Mouse (Mus musculus) frontal cortex, adult 2 months (tissue): ENCODE results near the gene Rps27rt. TPM values are rescaled to one million over a fixed set of nuclear protein-coding genes. Genes with fewer than 3 reads are reported as not detected.
"Not testable (repeated sequence)": the region's sequence is repeated elsewhere in the genome, so short reads cannot be mapped to it uniquely, and the experiment has no call there.

Source experiments
- DNase-seq, 2 experiments: peaks; one replicate each; pipeline ENCODE4 v3.0.0; 2022; ENCODE audit warnings: low spot score in 1 of 2; ENCODE audit errors: extremely low spot score in 1 of 2
- polyA plus RNA-seq: library from polyadenylated mRNA; depleted of rRNA; stranded (reverse); fragments of >200 nt; gene quantifications from 2 replicates; pipeline ENCODE4 v1.2.3, GENCODE M21; 2012; rRNA removed

Rps27rt gene
- 44.6 and 57.4 TPM in 2 replicates for polyA plus RNA-seq

DNA sequence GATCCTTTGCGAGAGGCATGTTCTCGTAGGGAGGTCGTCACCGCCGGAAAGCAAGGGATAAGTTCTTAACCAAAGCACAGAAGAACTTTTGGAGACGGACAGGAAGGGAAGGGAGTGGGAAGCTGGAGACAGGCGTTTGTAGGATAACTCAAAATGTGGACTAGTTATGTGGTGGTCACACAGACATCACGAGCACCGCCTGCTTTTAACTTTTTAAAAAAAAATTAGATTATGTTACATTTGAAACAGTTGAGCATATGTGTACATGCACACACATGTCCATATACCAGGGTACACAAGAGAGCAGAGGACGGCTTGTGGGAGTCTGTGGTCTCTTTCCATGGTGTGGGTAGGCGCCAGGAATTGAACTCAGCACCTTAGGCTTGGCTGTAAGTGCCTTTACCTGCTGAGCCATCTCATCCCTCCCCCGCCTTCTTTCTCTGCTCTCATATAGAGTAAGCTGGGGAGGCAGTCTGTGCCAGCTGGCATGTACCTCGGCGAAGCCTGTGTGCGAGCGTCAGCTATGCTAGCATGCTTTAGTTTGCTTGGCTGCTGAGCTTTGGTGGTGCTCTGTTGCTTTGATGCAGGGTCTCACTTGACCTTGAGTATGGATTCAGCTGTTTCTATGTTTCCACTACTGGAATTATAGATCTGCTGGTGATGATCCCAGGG is at the start of gene Rps27rt:
Gene Rps27rt, minus strand, starts transcription at position 51 of the 672 bp plus-strand sequence.
- DNase-seq: peak in 1 of 2 experiments; percentile 43

DNA sequence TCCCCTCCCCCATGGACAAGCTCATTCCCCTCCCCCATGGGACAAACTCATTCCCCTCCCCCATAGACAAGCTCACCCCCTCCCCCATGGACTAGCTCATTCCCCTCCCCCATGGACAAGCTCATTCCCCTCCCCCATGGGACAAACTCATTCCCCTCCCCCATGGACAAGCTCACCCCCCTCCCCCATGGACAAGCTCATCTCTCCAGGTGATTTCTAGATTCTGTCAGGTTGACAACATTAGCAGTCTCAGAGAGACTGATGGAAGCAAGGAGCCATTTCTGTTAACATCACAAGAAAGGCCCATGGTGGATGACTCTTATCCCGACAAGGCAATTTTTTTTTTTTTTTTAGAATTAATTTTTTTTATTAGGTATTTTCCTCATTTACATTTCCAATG is 48.5 kb upstream of the Rps27rt start:
- DNase-seq: not testable (repeated sequence)

DNA sequence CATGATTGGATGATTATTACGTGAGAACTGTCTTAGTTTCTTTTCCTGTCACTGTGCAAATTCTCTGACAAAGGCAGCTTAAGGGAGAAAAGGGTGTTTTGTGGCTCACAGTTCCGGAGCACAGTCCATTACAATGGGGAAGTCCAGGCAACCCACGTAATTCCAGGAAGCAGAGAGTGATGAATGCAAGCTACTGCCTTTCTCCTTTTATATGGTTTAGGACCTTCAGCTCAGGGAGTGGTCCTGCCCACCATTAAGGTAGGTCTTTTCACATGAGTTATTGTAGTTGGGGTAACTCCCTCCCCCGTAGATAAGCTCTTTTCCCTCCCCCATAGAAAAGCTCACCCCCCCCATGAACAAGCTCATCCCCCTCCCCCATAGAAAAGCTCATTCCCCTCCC is 48.0 kb upstream of the Rps27rt start:
- DNase-seq: no peak

DNA sequence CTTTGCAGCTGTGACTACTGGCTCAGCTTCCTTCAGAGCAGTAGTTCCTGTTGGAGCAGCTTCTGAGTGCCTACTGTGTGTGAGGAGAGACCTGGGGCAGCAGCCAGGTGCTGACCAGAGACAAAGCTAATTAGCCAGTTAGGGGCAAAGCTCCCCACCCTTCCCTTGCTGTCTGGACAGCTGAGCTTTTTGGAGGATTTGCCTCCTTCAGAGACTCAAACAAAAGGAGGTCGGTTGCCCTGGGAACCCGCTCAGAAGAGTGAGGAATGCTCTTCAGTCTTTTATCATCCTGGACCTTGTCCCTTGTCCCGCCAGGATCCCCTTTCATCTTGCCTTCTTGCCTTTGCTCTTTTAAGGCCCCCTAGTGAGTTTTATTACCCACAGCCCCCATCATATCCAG is 46.8 kb upstream of the Rps27rt start:
- no peak for DNase-seq

DNA sequence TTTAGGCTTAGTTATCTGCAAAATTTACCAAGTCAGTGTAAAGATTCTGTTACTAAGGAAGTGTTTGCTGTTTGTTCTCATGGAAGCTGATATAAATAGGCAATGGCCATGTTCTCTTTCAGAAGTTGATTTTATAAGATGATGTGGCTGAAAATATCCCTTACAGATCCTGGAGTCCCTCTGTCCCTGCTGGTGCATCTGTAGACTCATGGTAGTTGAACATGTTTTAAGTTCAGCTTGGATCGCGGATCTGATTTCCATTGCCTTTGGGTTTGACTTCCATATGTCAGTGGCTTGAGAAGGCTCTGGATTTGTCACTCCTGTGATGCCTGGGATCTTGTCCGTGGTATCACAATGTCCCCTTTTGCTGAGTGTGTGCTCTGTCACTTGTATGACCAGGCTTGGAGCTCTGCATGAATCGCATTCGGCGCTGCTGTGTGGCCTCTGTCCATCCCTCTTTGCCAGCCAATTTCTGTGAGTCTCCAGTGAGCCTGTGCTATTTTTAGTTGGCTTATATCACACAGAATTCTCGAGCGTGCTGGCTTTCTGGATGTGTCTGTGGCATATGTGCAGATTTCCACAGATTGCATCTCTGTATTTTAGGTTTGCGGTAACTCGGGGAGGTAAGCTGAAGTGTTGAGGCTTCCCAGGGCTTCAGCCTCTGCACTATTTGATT is 41.3 kb upstream of the Rps27rt start:
- DNase-seq: peak; percentile 65 to 72

DNA sequence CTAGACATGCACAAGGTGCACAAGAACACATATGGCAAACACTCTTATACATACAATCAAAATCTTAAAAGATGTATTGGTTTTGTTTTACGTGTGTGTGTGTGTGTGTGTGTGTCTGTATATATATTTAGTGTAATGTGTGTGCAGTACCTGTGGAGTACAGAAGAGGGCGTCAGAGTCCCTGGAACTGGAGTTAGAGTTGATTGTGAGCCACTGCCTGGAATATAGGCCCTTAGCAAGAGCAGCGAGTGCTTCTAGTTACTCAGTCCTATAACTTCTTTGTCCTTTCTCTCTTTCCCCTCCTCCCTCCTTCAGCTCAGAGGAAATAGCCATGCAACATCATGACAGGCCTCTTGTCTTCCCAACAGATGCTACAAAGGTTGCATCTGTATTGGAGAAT is 40.6 kb upstream of the Rps27rt start:
- no peak for DNase-seq

DNA sequence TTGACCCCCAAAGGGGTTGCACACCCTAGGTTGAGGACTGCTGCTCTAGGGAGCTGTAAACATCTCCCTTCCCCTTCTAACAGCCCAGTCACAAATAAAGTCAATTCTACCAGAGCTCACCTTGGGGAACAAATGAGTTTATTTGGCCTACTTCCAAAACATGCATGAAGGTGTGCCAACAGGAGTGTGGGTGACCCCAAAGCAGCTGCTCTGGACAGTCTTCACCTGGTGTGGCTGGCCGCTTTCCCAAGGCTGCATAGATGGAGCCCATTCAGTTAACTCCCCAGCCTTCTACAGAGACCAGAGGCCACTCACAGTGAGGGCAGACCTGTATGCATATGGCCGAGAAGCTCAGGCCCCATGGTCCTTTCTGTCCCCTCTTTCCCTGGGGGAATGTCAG is 38.9 kb upstream of the Rps27rt start:
- no peak for DNase-seq

DNA sequence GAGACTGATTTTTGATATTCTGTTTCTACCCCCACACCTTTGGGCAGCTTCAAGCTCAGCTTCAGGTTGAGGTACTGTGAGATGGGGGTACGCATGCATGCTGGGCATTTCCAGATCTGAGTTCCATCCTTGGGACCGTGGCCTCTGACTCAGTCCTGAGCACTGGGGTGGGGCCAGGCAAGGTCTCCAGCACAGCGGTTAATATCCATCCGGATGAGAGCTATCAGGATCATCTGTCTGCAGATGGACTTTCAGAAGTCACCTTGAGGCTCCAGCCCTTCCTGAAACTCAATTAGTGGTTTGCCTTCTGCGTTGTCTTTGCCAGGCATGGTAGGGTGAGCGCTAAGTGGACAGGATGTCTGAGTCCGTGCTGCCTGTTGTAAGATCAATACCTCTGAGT is 37.6 kb upstream of the Rps27rt start:
- no peak for DNase-seq

DNA sequence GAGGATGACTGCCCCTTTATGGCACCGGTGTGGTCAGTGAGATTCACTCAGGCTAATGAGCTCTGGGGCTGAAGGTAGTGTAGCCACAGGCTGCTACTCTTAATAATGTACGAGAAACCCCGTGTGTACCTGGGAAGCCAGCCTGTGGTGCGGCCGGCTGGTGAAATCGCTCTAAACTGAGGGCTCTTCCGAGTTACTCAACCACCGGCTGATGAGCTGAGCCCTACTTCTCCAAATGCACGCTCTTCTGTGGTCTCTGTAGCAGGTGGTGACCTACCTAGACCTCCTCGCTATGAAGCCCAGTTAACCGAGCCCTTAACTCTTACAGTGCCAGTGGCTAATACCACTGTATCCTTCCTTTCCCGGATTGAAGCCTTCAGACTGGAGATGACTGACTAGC is 29.8 kb upstream of the Rps27rt start:
- no peak for DNase-seq

DNA sequence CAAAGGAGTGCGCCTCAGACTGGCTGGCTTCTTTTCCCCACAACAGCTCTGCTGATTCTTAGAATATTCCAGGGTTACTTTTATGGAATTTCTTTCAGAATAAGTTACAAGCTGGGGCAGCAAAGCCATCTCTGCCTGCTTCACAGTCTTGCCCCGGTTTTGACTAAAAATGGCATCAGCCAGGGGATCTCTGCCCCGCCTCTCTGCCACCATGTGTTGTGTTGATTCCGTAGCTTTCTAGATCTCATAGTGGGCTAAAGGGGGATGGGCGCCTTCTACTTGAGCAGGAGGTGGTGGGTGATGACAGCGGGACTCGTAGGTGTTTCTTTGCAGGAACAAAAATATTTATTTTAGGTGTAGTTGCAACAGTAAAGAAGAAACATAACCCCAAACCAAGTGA is 25.7 kb upstream of the Rps27rt start:
- DNase-seq: peak in 1 of 2 experiments; percentile 64

DNA sequence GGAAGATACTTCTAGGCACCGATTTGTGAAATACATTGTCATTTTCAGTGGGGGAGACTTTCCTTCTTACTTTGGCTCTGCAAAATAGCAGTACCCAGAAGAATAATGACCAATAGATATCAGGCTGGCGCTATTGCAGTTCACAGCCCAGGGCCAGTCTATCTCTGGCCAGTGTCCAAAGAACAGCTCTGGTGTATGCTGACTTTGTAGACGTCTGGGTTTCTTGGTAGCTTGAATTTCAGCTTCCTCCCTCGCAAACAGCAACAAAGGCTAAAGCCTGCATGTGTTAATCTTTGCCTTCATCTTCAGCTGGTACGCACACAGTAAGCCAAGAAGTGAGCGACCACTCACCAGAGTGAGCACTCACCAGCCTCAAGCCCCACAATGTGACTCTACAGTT is 25.2 kb upstream of the Rps27rt start:
- DNase-seq: no peak

DNA sequence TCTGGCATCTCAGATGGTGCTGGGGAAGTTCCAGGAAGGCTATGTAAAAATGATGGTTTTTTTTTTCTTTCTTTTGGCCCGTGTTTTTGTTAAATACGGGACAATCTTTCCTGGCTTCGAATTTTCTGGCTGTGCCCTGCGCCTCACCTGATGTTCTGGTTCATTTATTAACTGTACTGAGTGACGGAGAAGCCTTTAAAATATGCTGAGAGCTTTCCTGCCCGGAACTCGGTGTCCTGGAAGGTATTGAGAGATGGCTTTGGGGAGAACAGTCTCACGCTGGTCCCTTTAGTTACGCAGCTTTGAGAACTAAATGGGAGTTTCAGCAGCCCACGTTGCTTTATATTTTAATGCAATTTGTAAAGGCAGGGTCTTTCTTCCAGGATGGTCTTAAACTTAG is 22.9 kb upstream of the Rps27rt start:
- DNase-seq: no peak

DNA sequence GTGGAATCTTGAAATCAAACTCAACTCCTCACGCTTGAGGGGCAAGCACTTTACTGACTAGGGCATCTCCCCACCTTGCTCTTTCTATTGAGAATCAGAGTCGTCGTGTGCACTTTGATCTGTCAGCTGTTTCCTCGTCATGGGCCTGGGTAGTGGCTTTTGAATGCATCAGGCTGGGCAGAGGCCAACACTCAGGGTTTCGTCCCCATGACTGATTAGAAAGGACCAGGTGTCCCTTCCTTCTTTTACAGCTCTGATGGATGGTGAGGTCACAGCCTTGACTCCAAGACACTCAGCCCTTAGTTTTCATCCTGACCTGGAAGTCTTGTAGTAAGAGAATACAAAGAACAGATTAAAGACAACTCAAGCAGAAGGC is 17.2 kb upstream of the Rps27rt start:
- DNase-seq: no peak

DNA sequence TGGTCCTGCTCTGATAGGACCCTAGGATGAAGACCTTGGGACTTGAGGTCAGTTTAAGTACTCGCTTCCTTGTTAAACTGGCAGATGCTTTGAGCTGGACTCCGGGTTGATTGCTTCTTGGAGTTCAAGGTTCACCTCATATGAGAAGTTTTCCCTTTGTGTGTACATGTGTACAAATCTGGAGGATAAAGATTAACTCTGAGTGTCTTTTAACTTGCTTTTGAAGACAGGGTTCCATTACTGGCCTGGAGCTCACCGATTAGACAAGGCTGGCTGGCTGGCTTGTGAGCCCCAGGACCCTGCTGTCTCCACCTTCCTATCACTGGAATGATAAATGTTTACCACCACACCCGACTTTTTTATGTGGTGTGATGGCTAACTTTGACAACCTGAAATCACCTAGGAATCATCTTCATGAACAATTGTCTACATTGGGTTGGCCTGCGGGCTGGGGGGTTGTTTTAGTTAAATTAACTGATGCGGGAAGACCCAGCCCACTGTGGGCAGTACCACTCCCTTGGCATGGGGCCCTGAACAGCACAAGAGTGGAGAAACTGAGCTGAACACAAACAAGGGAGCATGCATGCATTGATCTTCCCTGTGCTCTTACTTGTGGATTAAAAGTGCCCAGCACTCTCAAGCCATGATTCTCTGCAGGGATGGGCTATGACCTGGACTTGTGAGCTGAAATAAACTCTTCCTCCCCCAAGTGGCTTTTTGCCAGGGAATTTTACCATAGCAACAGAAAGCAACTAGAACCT is 16.7 kb upstream of the Rps27rt start:
- DNase-seq: no peak

DNA sequence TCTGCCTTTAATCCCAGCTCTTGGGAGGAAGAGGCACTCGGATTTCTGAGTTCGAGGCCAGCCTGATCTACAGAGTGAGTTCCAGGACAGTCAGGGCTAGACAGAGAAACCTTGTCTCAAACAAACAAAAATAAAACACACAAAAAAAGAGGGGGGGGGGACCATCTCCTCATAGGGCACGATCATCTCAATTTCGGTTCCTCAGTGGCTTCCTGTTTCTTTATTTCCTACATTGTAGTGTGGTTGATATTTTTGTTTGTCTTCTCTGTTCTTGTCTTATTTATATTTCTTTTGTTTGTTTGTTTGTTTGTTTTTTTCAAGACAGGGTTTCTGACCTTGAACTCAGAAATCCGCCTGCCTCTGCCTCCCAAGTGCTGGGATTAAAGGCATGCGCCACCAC is 13.9 kb upstream of the Rps27rt start:
- DNase-seq: no peak

DNA sequence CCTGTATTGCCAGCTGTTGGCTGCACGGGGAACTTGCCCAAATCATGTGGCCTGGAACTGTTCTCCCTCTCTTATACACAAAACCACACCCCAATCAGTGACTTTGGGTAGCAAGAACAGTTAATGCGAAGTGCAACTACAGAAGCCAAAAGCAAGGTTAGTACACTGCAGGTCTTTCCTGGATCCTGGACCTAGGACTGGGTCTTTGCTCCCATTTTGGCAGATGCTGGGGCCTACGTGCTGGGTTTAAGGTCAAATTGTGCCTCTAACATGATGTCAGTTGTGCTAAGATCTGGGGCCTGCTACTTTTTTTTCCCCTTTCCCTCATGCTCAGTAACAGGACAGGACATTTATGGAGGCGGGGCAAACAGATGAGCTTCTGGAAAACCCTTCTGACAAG is 13.2 kb upstream of the Rps27rt start:
- DNase-seq: no peak

DNA sequence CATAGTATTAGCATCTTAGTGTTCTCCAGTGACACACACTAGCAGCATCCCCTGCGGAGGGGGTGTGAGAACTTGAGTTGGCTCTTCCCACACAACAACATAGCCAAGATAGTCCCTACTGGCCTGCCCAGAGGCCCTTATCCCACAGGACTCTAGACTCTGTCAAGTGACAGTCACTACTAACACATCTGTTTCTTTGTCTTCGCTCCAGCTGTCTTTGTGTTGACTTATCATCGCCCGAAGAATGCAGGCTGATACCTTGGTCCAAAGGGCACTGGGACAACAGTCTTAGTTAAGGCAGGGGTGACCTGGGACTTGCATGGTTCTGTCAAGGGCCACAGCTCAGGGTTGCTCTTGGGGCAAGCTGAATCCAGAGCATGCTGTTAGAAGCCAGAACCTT is 12.7 kb upstream of the Rps27rt start:
- DNase-seq: no peak

DNA sequence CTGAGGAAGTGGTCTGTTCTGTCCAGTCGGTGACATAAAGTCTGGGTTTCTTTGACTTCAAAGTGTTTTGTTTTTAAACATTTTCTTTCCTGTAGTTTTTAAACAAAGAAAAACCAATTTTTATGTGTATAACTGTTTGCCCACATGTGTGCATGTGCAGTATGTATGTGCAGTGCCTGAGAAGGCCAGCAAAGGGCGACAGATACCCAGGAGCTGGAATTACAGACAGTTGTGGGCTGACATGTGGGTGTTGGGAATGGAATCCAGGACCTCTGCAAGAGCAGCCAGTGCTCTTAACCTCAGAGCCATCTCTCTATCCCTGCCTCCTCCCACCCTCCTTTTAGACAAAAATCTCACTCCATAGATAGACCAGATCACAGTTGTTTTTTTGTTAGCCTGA is 10.0 kb upstream of the Rps27rt start:
- DNase-seq: no peak

DNA sequence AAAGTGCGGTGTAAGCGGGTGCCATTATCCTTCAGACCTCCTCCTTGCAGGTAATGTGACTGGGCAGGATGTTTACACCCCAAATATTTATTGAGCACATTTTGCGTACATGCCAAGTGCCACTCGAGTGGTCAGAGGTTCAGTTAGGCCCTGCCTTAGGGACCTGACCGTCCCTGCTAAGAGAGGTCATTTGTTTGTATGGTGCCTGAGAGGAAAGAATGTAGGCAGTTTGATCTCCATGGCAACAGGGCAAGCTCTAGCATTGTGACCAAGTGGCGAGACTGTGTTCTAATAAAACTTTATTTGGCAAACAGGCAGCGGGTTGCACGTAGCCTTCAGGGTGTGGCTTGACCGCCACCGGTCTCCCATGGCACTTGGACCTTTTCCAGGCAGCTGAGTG is 7.9 kb upstream of the Rps27rt start:
- no peak for DNase-seq

DNA sequence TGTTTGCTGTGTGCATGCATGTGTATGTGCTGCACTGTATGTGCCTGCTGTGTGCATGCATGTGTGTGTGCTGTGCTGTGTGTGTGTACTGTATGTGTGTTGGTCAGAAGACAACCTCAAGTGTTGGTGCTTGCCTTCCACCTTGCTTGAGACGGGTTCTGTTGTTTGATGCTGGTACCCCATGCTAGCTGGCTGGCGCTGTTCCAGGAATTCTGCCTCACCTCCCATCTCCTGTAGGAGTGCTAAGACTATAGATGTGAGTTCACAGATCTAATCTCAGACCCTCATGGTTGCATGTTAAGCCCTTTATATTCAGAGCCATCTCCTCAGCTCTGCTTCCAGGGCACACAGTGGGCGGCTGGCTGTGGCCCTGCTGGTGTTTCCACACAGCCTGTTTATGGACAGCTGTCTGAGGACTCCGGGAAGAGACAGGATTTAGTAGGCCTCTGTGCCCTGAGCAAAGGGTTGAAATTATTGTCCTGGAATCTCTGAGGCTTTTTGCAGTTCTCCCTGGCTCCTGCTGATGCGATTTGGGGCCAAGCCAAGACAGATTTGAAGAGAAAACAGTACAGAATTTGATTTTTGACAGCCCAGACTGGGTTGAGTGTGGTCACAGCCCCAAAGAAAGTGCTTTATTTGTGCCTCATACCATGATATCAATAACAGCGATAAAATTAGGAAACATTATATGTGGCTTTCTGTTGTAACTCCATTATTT is 6.2 kb upstream of the Rps27rt start:
- DNase-seq: no peak

DNA sequence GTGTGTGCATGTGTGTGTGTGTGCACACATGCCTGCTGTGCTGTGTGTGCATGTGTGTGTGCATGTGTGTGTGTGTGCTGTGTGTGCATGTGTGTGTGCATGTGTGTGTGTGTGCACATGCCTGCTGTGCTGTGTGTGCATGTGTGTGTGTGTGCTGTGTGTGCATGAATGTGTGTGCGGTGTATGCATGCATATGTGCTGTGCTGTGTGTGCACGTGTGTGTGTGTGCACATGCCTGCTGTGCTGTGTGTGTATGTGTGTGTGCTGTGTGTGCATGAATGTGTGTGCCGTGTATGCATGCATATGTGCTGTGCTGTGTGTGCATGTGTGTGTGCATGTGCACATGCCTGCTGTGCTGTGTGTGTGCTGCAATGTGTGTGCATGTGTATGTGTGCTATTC is 5.5 kb upstream of the Rps27rt start:
- no peak for DNase-seq
